Mouse (Mus musculus) heart, adult 2 months (tissue): Measurements from ENCODE around the gene Spsb1. TPM values are rescaled to one million over a fixed set of nuclear protein-coding genes. Genes with fewer than 3 reads are reported as not detected.

Experiments
- DNase-seq, 2 experiments: peaks; one replicate each; pipeline ENCODE4 v3.0.0; 2021
- H3K27ac ChIP-seq: fragments of 200-600 bp; 2 replicates; pipeline ENCODE4 v1.8.1; 2022
- H3K27me3 ChIP-seq: fragments of 200-500 bp; 2 replicates; pipeline ENCODE4 v1.6.1; 2012; ENCODE audit warnings: mild to moderate bottlenecking, low read length, inconsistent platforms, mixed read lengths; ENCODE audit not compliant: control insufficient read depth, insufficient read depth
- H3K36me3 ChIP-seq: fragments of 200-500 bp; 2 replicates; pipeline ENCODE4 v1.6.1; 2012; ENCODE audit warnings: low read length, inconsistent platforms; ENCODE audit not compliant: control insufficient read depth, insufficient read depth
- H3K4me1 ChIP-seq: fragments of 200-500 bp; 2 replicates; pipeline ENCODE4 v1.6.1; 2011; ENCODE audit warnings: low read length; ENCODE audit not compliant: control insufficient read depth, insufficient read depth
- H3K4me3 ChIP-seq: fragments of 200-600 bp; 2 replicates; pipeline ENCODE4 v1.8.1; 2022
- H3K79me2 ChIP-seq: fragments of 200-500 bp; replicated peaks from 2 replicates; pipeline ENCODE4 v1.6.1; 2012; ENCODE audit warnings: mild to moderate bottlenecking, inconsistent platforms, low read length, moderate library complexity, mixed read lengths; ENCODE audit not compliant: control insufficient read depth, insufficient read depth
- H3K9ac ChIP-seq: fragments of 200-500 bp; 2 replicates; pipeline ENCODE4 v1.6.1; 2012; ENCODE audit warnings: low read depth, mild to moderate bottlenecking, control low read depth, inconsistent platforms, low read length, mixed read lengths
- CTCF ChIP-seq: fragments of 200-600 bp; IDR thresholded peaks from 2 replicates; pipeline ENCODE4 v1.8.1; 2022; ENCODE audit warnings: antibody characterized with exemption, mild to moderate bottlenecking, moderate library complexity
- EP300 ChIP-seq: fragments of 200-500 bp; IDR thresholded peaks from 2 replicates; pipeline ENCODE4 v1.6.1; 2011; ENCODE audit warnings: low read depth, low read length, control low read depth; ENCODE audit not compliant: insufficient read depth
- POLR2A ChIP-seq: fragments of 200-500 bp; IDR thresholded peaks from 2 replicates; pipeline ENCODE4 v1.6.1; 2011; ENCODE audit warnings: mild to moderate bottlenecking, low read depth, low read length, control low read depth; ENCODE audit not compliant: insufficient read depth
- WGBS: fragments of 180-500 bp; shearing (Covaris S2); methylation state at CpG from one replicate; pipeline ENCODE4 v1.1.7; 2018; 5-methylcytosine and 5-hydroxymethylcytosine counted together
- intact Hi-C: fragments of 180-260 bp; cut with DNase I; formaldehyde crosslinking; loops from one replicate; pipeline ENCODE4 v1.15.1; 2025
- polyA plus RNA-seq: library from polyadenylated mRNA; depleted of rRNA; stranded (reverse); fragments of >200 nt; gene quantifications from 2 replicates; pipeline ENCODE4 v1.2.3, GENCODE M21; 2012; rRNA removed
- total RNA-seq, 2 experiments: library from RNA; stranded (reverse); gene quantifications; 2 replicates each; pipeline ENCODE4 v1.2.3; 2021

Spsb1 gene
- total and polyA plus RNA-seq, 3 experiments: 28.3 to 35.3 (median 32.2) TPM

DNA sequence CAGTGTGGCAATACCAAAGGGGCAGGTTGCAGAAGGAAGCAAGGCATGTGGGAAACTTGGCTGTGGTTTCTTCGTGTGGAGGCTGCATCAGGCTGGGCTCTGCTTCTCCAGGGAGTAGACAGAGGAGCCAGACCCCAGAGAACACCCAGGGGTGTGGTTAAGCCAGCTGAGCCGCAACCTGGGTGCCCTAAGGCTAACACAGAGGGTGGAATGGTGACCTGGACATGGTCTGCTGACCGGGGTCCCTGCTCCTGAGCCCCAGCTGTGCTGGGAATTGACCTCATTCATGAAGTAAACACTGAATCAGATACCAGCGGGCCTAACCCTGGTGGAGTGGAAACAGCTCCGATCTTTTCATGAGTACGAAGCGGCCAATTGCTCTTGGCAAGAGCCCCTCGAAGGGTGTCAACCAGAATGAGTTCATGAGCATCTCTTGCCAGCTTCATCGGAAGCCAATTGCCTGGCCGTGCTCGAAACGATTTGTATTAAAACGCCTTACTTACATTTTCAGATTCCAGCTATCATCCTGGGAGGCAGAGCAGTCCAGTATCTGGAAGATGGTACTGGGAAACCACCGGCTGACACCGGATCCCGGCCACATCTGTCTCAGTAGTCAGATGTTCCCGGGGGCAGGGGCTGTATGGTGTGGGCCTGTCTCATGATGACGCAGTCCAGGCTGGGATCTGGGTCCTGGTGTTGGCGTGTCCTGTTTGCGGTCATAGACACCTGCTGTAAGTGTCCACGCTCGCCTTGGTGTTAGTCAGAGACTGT is 107.8 kb downstream of the Spsb1 start:
- DNase-seq: peak; percentile 65 to 82
- Histone ChIP-seq H3K27ac (peak overlapping the region; percentile 45), H3K36me3 (no peaks in the 10 kb centered on the region), H3K4me1 (no peaks in the 10 kb centered on the region; the same call in 1 of the 2 replicates), H3K9ac (no peak overlapping the region), H3K79me2 (no peaks in the 10 kb centered on the region), H3K27me3 (no peaks in the 10 kb centered on the region), H3K4me3 (no peak overlapping the region)
- WGBS: 68% methylated on average over 22 of the region's 22 CpGs
- TF ChIP-seq EP300 (no peak), CTCF (no peak), POLR2A (no peak)
- intact Hi-C loops: no loop called here

Other genes starting within 250 kb of the Spsb1 start
- 10 to 100 TPM; 85.9 to 93.3 TPM for gene Tmem201, start 217.0 kb downstream of the Spsb1 start, total RNA-seq
- gene Tmem201, start 217.0 kb downstream of the Spsb1 start, polyA plus RNA-seq: 106 and 107 TPM in 2 replicates
- 10 to 100 TPM; 22.3 to 26.0 TPM for gene Slc25a33, start 180.8 kb downstream of the Spsb1 start, total RNA-seq
- 19.0 and 20.3 TPM in 2 replicates for gene Slc25a33, start 180.8 kb downstream of the Spsb1 start, polyA plus RNA-seq
- 10 to 100 TPM; 39.0 to 44.2 TPM for gene H6pd, start 54.0 kb upstream of the Spsb1 start, total RNA-seq
- gene H6pd, start 54.0 kb upstream of the Spsb1 start, polyA plus RNA-seq: 27.4 and 29.5 TPM in 2 replicates
- 10 to 100 TPM; 34.2 to 42.4 TPM for gene Gpr157, start 132.3 kb upstream of the Spsb1 start, total RNA-seq
- gene Gpr157, start 132.3 kb upstream of the Spsb1 start, polyA plus RNA-seq: 21.8 and 29.2 TPM in 2 replicates
- under 1 TPM in 1 of 2 experiments, not detected in 1; 0.09 TPM for gene Slc2a5, start 164.2 kb upstream of the Spsb1 start, total RNA-seq
- gene Slc2a5, start 164.2 kb upstream of the Spsb1 start, polyA plus RNA-seq: 1.4 and 1.8 TPM in 2 replicates
- not detected for gene Slc2a7, start 193.9 kb upstream of the Spsb1 start, total RNA-seq
- not detected in 2 replicates for gene Slc2a7, start 193.9 kb upstream of the Spsb1 start, polyA plus RNA-seq
- gene Car6, start 246.3 kb upstream of the Spsb1 start, total RNA-seq: not detected
- not detected in 2 replicates for gene Car6, start 246.3 kb upstream of the Spsb1 start, polyA plus RNA-seq